Mouse (Mus musculus) cortical plate, adult 2 months (tissue): ENCODE results near the gene Tmem131.

Experiments
- CTCF ChIP-seq: fragments of 200-500 bp; IDR thresholded peaks from 2 replicates; pipeline ENCODE4 v1.5.1; 2011; ENCODE audit warnings: mild to moderate bottlenecking, control low read depth, low read length; ENCODE audit not compliant: insufficient read depth; ENCODE audit errors: extremely low read depth
- POLR2A ChIP-seq: fragments of 200-500 bp; IDR thresholded peaks from 2 replicates; pipeline ENCODE4 v1.6.1; 2011; ENCODE audit warnings: mild to moderate bottlenecking, low read length, control low read depth; ENCODE audit not compliant: insufficient read depth; ENCODE audit errors: extremely low read depth

DNA sequence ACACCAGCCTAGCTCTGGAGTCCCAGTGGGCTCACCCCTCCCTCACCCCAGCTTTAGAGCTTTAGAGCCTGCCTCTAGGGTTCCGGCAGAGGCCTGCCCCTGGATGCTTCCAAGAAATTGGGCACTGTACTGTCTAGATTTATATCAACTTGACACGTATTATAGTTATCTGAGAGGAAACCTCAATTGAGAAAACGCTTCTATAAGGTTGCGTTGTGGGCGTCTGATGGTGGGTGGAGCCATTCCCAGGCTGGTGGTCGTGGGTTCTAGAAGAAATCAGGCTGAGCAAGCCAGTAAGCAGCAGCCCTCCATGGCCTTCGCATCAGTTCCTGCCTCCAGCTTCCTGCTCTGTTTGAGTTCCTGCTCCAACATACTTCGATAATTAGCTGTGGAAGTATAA, 182.4 kb downstream of the Tmem131 start:
- TF ChIP-seq POLR2A, result no peak
- no peak for TF ChIP-seq CTCF
